Mouse (Mus musculus) forebrain, embryonic 11.5 days (tissue): ENCODE measurements around the gene 4930519P11Rik. TPM values are rescaled to one million over a fixed set of nuclear protein-coding genes. Genes with fewer than 3 reads are reported as not detected.

Source experiments
- ATAC-seq: fragments of 200-750 bp; cut with Nextera tagmentation; replicated peaks from 2 replicates; pipeline ENCODE4 v1.8.0; 2017; ENCODE audit warnings: moderate TSS enrichment; ENCODE audit not compliant: low FRiP score
- DNase-seq: peaks from one replicate; pipeline ENCODE4 v3.0.0-alpha.2; 2017; ENCODE audit warnings: low spot score
- H3K27ac ChIP-seq: fragments of 300-500 bp; sonication (generic); 2 replicates; pipeline ENCODE4 v1.5.1; 2014; ENCODE audit warnings: low read depth, low read length
- H3K27me3 ChIP-seq: fragments of 300-500 bp; sonication (generic); 2 replicates; pipeline ENCODE4 v1.6.1; 2014; ENCODE audit warnings: mild to moderate bottlenecking, low read length, mixed read lengths; ENCODE audit not compliant: control insufficient read depth, insufficient read depth
- H3K36me3 ChIP-seq: fragments of 300-500 bp; sonication (generic); 2 replicates; pipeline ENCODE4 v1.6.1; 2014; ENCODE audit warnings: mild to moderate bottlenecking, low read length, moderate library complexity, mixed read lengths; ENCODE audit not compliant: control insufficient read depth, insufficient read depth
- H3K4me1 ChIP-seq: fragments of 300-500 bp; sonication (generic); replicated peaks from 2 replicates; pipeline ENCODE4 v1.6.1; 2014; ENCODE audit warnings: low read length, mixed read lengths; ENCODE audit not compliant: control insufficient read depth, insufficient read depth
- H3K4me2 ChIP-seq: fragments of 300-500 bp; sonication (generic); 2 replicates; pipeline ENCODE4 v1.6.1; 2014; ENCODE audit warnings: low read depth, mild to moderate bottlenecking, low read length, moderate library complexity, mixed read lengths; ENCODE audit not compliant: severe bottlenecking
- H3K4me3 ChIP-seq: fragments of 300-500 bp; sonication (generic); 2 replicates; pipeline ENCODE4 v1.5.1; 2014; ENCODE audit warnings: low read depth, low read length
- H3K9ac ChIP-seq: fragments of 300-500 bp; sonication (generic); 2 replicates; pipeline ENCODE4 v1.6.1; 2014; ENCODE audit warnings: low read length
- H3K9me3 ChIP-seq: fragments of 300-500 bp; sonication (generic); 2 replicates; pipeline ENCODE4 v1.6.1; 2016; ENCODE audit warnings: low read length, mixed read lengths; ENCODE audit not compliant: control insufficient read depth
- WGBS: fragments of 180-500 bp; shearing (Covaris S2); extraction: QIAGEN DNeasy Blood & Tissue Kit; methylation state at CpG from one replicate; pipeline ENCODE4 v1.1.7; 2014; 5-methylcytosine and 5-hydroxymethylcytosine counted together
- polyA plus RNA-seq: library from polyadenylated mRNA; unstranded; fragments of >200 nt; fragmentation: Nextera tagmentation; extraction: Ambion mirVana; gene quantifications from 2 replicates; pipeline ENCODE4 v1.2.1, GENCODE M21; 2014

Gene 4930519P11Rik
- polyA plus RNA-seq, 1 experiment from 2014 or later: not detected

DNA sequence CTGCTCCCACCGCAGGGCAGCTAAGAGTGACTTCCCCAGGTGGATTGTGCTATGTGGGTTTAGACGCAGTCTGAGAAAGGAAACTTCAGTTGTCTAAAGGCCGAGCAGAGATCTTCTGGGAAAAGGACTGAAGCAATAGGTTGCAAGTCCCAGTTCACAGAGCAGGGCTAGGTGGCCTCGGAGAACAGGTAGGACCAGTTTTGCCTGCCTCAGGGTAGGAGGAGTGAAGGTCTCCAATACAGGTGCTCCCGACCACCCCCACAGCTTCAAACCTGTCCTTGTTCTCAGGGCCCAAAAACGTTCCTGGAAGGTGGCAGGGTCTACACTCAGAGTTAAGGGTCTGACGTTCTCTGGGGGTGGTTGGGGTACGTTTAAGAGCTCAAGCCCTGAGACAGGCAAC is 38.1 kb upstream of the 4930519P11Rik start, which contains the start of gene Chmp4b:
Gene Chmp4b, plus strand, starts transcription at position 343 of the 400 bp plus-strand sequence.
- H3K9me3 ChIP-seq: no peaks in the 10 kb centered on the region
- H3K27ac ChIP-seq: no peak within 1 kb of the TSS
- H3K27me3 ChIP-seq: no peaks in the 10 kb centered on the region
- no peak within 1 kb of the TSS for H3K4me2 ChIP-seq
- H3K9ac ChIP-seq: no peak within 1 kb of the TSS
- no peak within 1 kb of the TSS for H3K4me3 ChIP-seq
- H3K36me3 ChIP-seq: no peaks in the 10 kb centered on the region
- H3K4me1 ChIP-seq: no peaks in the 10 kb centered on the region
- WGBS: 63% methylated on average over 8 of the region's 8 CpGs
- ATAC-seq: no peak
- DNase-seq: no peak

DNA sequence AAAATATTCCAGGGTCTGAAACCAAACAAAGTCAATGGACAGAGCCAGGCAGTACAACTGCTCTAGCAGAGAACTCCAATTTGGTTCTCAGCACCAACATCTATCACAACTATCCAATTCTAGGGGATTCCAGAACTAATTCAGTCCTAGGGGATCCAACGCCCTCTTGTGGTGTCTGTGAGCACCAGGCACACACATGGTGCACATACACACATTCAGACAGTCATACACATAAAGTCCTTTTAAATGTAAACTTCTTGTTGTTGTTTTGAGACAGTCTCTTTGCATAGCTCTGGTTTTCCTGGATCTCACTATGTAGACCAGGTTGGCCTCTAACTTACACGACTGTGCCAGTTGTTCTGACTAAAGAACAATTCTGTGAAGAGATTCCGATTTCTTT is 37.2 kb upstream of the 4930519P11Rik start:
- no peak for DNase-seq
- H3K4me3 ChIP-seq: no peak overlapping the region
- 89% methylated on average over 3 of the region's 3 CpGs for WGBS
- H3K4me1 ChIP-seq: no peaks in the 10 kb centered on the region
- no peaks in the 10 kb centered on the region for H3K9me3 ChIP-seq
- ATAC-seq: no peak
- no peak overlapping the region for H3K4me2 ChIP-seq
- H3K36me3 ChIP-seq: no peaks in the 10 kb centered on the region
- no peak overlapping the region for H3K27ac ChIP-seq
- no peak overlapping the region for H3K9ac ChIP-seq
- no peaks in the 10 kb centered on the region for H3K27me3 ChIP-seq

DNA sequence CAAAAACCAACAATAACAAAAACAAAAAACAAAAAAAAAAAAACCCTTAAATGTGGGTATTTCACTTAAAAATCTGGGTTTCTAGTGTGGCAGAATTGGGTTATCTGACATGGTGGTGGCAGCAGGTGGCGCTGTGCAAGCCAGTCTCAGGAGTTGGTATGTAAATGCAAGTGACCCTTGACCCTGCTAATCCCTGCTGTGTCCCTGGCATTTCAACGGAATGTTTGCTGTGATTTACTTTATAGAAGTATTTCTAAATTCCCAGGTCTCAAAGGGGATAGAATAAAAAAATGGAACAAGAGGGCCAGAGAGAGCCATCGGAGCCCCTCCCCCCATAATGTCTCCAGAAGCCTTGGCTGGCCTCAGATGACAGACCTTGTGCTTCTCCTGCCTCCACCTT is 34.8 kb upstream of the 4930519P11Rik start:
- Histone ChIP-seq H3K27ac (no peak overlapping the region), H3K4me2 (no peak overlapping the region)
- ATAC-seq: no peak

DNA sequence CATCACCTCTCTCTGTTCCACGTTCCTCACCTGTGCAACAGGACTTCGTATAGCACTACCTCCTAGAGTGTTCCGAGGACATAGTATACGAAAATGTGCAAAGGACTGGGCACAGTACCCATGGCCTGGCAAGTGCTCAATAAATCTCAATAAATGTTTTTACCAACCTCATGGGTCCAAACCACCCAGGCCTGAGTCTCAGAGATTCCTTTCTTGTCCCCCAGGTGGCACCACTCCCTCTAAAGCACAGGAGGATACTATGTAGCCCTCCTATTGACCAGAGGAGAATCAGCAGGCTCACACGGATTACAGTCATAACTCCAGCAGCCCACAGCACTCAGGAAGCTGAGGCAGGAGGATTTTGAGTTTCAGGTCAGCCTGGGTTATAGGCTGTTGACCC is 33.4 kb upstream of the 4930519P11Rik start:
- Histone ChIP-seq H3K27me3 (no peaks in the 10 kb centered on the region), H3K9me3 (no peaks in the 10 kb centered on the region), H3K36me3 (no peaks in the 10 kb centered on the region), H3K27ac (no peak overlapping the region), H3K9ac (no peak overlapping the region), H3K4me2 (no peak overlapping the region), H3K4me1 (no peaks in the 10 kb centered on the region), H3K4me3 (no peak overlapping the region)
- WGBS: 83% methylated on average over 5 of the region's 5 CpGs
- ATAC-seq (no peak), DNase-seq (no peak)

More for the DNA sequence above, 34.8 kb upstream of the 4930519P11Rik start:
- Histone ChIP-seq H3K4me1 (no peaks in the 10 kb centered on the region), H3K27me3 (no peaks in the 10 kb centered on the region), H3K4me3 (no peak overlapping the region), H3K36me3 (no peaks in the 10 kb centered on the region), H3K9ac (no peak overlapping the region), H3K9me3 (no peaks in the 10 kb centered on the region)
- 24% methylated on average over 3 of the region's 3 CpGs for WGBS
- peak; percentile 63 for DNase-seq

DNA sequence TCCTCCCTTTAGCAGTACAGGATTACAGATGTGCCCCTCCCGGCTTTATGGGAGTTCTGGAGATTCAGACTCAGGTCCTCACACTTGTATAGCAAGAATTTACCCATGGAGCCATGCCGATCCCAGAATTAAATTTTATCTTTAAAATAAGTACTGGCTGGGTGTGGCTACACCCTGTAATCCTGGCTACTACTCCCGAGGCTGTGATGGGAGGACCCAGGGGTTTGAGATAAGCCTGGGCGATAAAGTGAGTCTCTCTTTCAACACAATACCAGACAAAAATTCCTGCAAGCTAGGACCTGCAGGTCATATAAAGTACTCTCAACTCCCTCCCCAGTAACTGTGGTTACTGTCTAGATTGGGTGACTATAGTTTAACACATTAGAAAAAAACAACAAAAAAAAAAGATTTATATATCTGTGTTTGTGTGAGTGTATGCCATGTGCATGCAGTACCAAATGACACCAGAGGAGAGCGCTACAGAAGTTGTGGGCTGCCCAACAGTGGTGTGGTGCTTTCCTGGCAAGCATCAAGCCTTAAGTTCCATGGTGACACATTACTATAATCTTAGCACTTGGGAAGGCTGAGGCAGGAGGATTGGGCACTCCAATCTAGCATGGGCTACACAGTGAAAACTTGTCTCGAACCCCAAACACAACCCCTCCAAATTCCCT is 29.6 kb upstream of the 4930519P11Rik start:
- peaks cover 4% of the 10 kb centered on the region; the same call in 1 of the 2 replicates for H3K9me3 ChIP-seq
- H3K27me3 ChIP-seq: no peaks in the 10 kb centered on the region
- no peak overlapping the region for H3K27ac ChIP-seq
- ATAC-seq: no peak
- peaks cover 7% of the 10 kb centered on the region for H3K36me3 ChIP-seq
- H3K4me2 ChIP-seq: no peak overlapping the region
- no peak overlapping the region for H3K9ac ChIP-seq
- no peak for DNase-seq
- 93% methylated on average over 6 of the region's 6 CpGs for WGBS
- no peaks in the 10 kb centered on the region for H3K4me1 ChIP-seq
- no peak overlapping the region for H3K4me3 ChIP-seq

DNA sequence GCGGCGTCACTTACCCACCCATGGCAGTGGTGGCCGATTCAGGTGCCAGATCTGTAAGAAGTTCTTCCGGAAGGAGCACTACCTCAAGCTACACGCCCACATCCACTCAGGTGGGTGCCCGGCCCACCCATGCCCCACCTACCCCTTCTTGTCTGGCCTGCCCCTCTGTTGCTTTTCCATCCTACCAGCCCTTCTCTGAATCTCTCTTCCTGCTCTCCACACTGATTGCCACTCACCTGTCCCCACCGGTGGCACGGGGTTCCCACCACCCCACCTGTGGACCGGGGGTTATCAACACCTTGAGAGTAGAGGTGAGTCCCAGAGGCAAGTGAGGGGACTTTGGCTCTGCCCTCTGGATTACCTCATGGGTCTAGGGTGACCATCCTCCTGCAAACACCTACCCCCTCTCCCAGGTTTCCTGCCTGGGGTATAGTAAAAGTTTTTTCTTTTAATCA is 28.8 kb upstream of the 4930519P11Rik start:
- WGBS: 95% methylated on average over 9 of the region's 9 CpGs
- DNase-seq: no peak
- H3K9ac ChIP-seq: no peak overlapping the region
- no peak overlapping the region for H3K27ac ChIP-seq
- no peak overlapping the region for H3K4me2 ChIP-seq
- no peak overlapping the region for H3K4me3 ChIP-seq
- peaks cover 4% of the 10 kb centered on the region; the same call in 1 of the 2 replicates for H3K9me3 ChIP-seq
- no peak for ATAC-seq
- H3K27me3 ChIP-seq: no peaks in the 10 kb centered on the region
- no peaks in the 10 kb centered on the region for H3K4me1 ChIP-seq
- H3K36me3 ChIP-seq: peaks cover 7% of the 10 kb centered on the region

DNA sequence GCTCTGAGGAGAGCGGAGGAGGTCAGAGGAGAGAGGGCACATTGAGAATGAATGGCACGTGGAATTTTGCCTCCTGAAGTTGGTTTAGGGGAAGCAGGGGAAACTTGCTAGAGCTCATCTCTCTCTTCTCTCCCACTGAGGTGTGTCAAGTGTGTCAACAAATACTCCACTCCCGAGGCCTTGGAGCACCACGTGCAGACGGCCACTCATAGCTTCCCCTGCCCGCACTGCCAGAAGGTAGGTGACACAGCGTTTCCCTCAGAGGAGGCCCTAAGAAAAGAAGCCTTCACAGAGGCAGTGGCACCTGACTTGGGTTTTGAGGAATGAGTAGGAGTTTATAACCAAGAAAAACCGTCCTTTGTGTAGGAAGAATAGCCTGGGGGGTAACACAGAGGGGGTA is 27.9 kb upstream of the 4930519P11Rik start:
- peaks cover 7% of the 10 kb centered on the region for H3K36me3 ChIP-seq
- no peak for ATAC-seq

DNA sequence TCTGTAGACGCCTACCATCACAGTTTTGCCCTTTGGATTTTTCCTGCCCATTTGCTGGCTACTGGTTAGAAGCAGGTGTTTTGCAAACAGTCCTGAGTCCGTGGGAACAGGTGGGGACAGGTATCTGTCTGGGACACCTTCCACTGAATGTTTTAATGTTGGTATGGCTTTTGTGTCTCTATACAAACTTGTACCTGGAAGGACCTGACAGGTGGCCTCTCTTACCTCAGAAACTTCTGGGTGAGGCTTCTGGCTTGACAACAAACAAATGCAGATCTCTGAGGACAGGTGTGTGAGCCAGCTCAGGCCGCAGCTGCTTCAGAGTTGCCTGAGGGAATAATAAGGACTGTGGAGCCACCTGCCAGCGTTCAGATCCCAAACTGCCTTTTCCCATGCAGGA is 25.9 kb upstream of the 4930519P11Rik start:
- no peak overlapping the region for H3K27ac ChIP-seq
- H3K27me3 ChIP-seq: no peaks in the 10 kb centered on the region
- 96% methylated on average over 4 of the region's 4 CpGs for WGBS
- no peak for ATAC-seq
- DNase-seq: no peak
- no peak overlapping the region for H3K4me2 ChIP-seq
- H3K36me3 ChIP-seq: peaks cover 7% of the 10 kb centered on the region
- H3K9ac ChIP-seq: no peak overlapping the region
- H3K9me3 ChIP-seq: peaks cover 4% of the 10 kb centered on the region; the same call in 1 of the 2 replicates
- H3K4me1 ChIP-seq: no peaks in the 10 kb centered on the region
- H3K4me3 ChIP-seq: no peak overlapping the region

More for the DNA sequence above, 27.9 kb upstream of the 4930519P11Rik start:
- Histone ChIP-seq H3K4me3 (no peak overlapping the region), H3K27me3 (no peaks in the 10 kb centered on the region), H3K9ac (no peak overlapping the region), H3K4me2 (no peak overlapping the region), H3K4me1 (no peaks in the 10 kb centered on the region), H3K27ac (no peak overlapping the region), H3K9me3 (peaks cover 4% of the 10 kb centered on the region; the same call in 1 of the 2 replicates)
- DNase-seq: no peak
- WGBS: 88% methylated on average over 8 of the region's 8 CpGs

DNA sequence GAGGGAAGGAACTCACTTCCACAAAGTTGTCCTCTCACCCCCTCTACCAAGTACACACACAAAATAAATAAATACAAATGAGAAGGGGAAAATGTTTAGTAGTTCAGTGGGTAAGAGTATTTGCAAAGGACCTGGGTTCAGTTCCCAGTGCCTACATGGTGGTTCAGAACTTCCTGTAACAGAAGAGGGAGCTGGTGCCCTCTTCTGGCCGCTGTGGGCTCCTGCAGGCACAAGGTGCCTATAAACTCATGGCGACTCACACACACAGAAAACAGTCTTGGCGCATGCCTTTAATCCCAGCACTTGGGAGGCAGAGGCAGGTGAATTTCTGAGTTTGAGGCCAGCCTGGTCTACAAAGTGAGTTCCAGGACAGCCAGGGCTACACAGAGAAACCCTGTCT is 25.3 kb upstream of the 4930519P11Rik start:
- Histone ChIP-seq H3K9me3 (peaks cover 4% of the 10 kb centered on the region; the same call in 1 of the 2 replicates), H3K27me3 (no peaks in the 10 kb centered on the region), H3K36me3 (peaks cover 7% of the 10 kb centered on the region), H3K4me2 (no peak overlapping the region), H3K4me3 (no peak overlapping the region), H3K4me1 (no peaks in the 10 kb centered on the region), H3K27ac (no peak overlapping the region), H3K9ac (no peak overlapping the region)
- 94% methylated on average over 3 of the region's 3 CpGs for WGBS
- DNase-seq: no peak
- no peak for ATAC-seq
